18 mouse cellular contexts compared by ENCODE assay signal in the genomic region with DNA sequence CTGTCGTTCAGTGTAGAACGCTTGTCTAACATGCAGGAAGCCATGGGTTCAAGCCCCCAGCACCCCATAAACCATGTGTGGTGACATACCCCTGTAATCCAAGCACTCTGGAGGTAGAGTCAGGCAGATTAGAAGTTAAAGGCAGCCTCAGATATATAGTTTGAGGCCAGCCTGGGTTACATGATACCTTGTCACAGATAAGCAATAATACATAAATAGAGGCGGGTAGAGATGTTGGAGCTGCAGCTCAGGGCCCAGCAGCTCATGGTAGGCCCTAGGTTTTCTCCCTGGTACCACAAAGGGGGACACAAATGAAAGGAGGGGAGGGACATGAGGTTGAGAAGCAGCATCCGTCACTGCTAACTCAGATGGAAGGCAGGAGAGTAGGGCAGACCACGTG. TPM values are rescaled to one million over a fixed set of nuclear protein-coding genes. Genes with fewer than 3 reads are reported as not detected.
A peak's percentile ranks its signal among the peaks of the same experiment; 100 is the strongest.
DNase-seq lines count a peak whose midpoint lies in the region; ATAC-seq lines count a peak whose summit lies in the region.
"Had no signal": no experiment of that assay in that cellular context is flagged by ENCODE, and none has a peak within 500 bp of the region (broad histone marks: within the 10 kb centered on the region; RNA-seq: fewer than 3 reads in every experiment).

No protein-coding gene starts in this region.

- peaks cover 40% of the 10 kb centered on the region for H3K4me1 ChIP-seq in forebrain, embryonic 13.5 days
- peaks cover 13% of the 10 kb centered on the region; the same call in 1 of the 2 replicates for H3K4me1 ChIP-seq in forebrain, embryonic 14.5 days (ENCODE audit: control insufficient read depth, insufficient read depth, low read length)
- peaks cover 32% of the 10 kb centered on the region for H3K4me1 ChIP-seq in lung, embryonic 16.5 days (replicated peaks; ENCODE audit: control insufficient read depth, insufficient read depth, low read length)
- peaks cover 36% of the 10 kb centered on the region for H3K4me1 ChIP-seq in embryonic facial prominence, embryonic 10.5 days

- no peak overlapping the region for H3K4me2 ChIP-seq in forebrain, embryonic 13.5 days
- no peak overlapping the region for H3K4me2 ChIP-seq in forebrain, embryonic 14.5 days (ENCODE audit: low read length)
- no peak overlapping the region for H3K4me2 ChIP-seq in lung, embryonic 16.5 days (ENCODE audit: low read depth, low read length)
- H3K4me2 ChIP-seq: intestine, embryonic 15.5 days; limb, embryonic 13.5 days; lung, embryonic 15.5 days had no signal

- H3K9me3 ChIP-seq in forebrain, embryonic 13.5 days (replicated peaks): no peaks in the 10 kb centered on the region
- H3K9me3 ChIP-seq in forebrain, embryonic 14.5 days (replicated peaks; ENCODE audit: control insufficient read depth, low read length): no peaks in the 10 kb centered on the region
- H3K9me3 ChIP-seq in lung, embryonic 16.5 days (ENCODE audit: control insufficient read depth, low read length): no peaks in the 10 kb centered on the region
- H3K9me3 ChIP-seq in embryonic facial prominence, embryonic 10.5 days: no peaks in the 10 kb centered on the region
- H3K9me3 ChIP-seq: intestine, embryonic 15.5 days; limb, embryonic 13.5 days; lung, embryonic 15.5 days had no signal

- peak overlapping the region; percentile 75 for H3K27ac ChIP-seq in forebrain, embryonic 13.5 days
- no peak overlapping the region for H3K27ac ChIP-seq in forebrain, embryonic 14.5 days (ENCODE audit: low read depth, low read length)
- peak overlapping the region; percentile 18; the same call in 1 of the 2 replicates for H3K27ac ChIP-seq in lung, embryonic 16.5 days (ENCODE audit: low read length)
- 0 out of 2 replicates have a peak overlapping the region, but pooled peaks have one; percentile 16 for H3K27ac ChIP-seq in embryonic facial prominence, embryonic 10.5 days (replicated peaks)
- H3K27ac ChIP-seq: intestine, embryonic 15.5 days had no signal

- H3K4me3 ChIP-seq in forebrain, embryonic 13.5 days: no peak overlapping the region
- no peak overlapping the region for H3K4me3 ChIP-seq in forebrain, embryonic 14.5 days (ENCODE audit: low read depth, low read length)
- no peak overlapping the region for H3K4me3 ChIP-seq in lung, embryonic 16.5 days (ENCODE audit: low read length)
- no peak overlapping the region for H3K4me3 ChIP-seq in embryonic facial prominence, embryonic 10.5 days
- H3K4me3 ChIP-seq: intestine, embryonic 15.5 days; limb, embryonic 13.5 days; lung, embryonic 15.5 days had no signal

- no peaks in the 10 kb centered on the region for H3K36me3 ChIP-seq in forebrain, embryonic 13.5 days (ENCODE audit: poor library complexity, severe bottlenecking)
- H3K36me3 ChIP-seq in forebrain, embryonic 14.5 days (ENCODE audit: control insufficient read depth, insufficient read depth, low read length): no peaks in the 10 kb centered on the region
- H3K36me3 ChIP-seq in lung, embryonic 16.5 days (ENCODE audit: control insufficient read depth, insufficient read depth, low read length): no peaks in the 10 kb centered on the region
- no peaks in the 10 kb centered on the region for H3K36me3 ChIP-seq in embryonic facial prominence, embryonic 10.5 days (replicated peaks)
- H3K36me3 ChIP-seq: intestine, embryonic 15.5 days; limb, embryonic 13.5 days; lung, embryonic 15.5 days had no signal

- 77% methylated on average over 5 of the region's 5 CpGs for WGBS in forebrain, embryonic 13.5 days
- WGBS in forebrain, embryonic 14.5 days: 79% methylated on average over 5 of the region's 5 CpGs
- 77% methylated on average over 5 of the region's 5 CpGs for WGBS in lung, embryonic 16.5 days
- WGBS in embryonic facial prominence, embryonic 10.5 days: 81% methylated on average over 5 of the region's 5 CpGs

- DNase-seq in forebrain, embryonic 14.5 days (ENCODE audit: low spot score): no peak
- DNase-seq in lung, postnatal 14 days: no peak
- DNase-seq in A20 (ENCODE audit: low read depth, low spot score): peak; percentile 34
- DNase-seq in embryonic facial prominence, embryonic 10.5 days (ENCODE audit: low spot score): no peak
- no peak for DNase-seq in layer of hippocampus, postnatal 10 days (ENCODE audit: low spot score in 2 of 2)
- DNase-seq: adrenal gland, postnatal 25 days; embryo, embryonic 11 days; gastrocnemius, postnatal 10 days; heart, adult 18-20 months; retina, postnatal 1 day; right cerebral cortex, postnatal 4 days had no signal

- H3K9ac ChIP-seq in forebrain, embryonic 13.5 days: peak overlapping the region; percentile 16; the same call in 1 of the 2 replicates
- no peak overlapping the region for H3K9ac ChIP-seq in forebrain, embryonic 14.5 days (ENCODE audit: low read length)
- H3K9ac ChIP-seq in lung, embryonic 16.5 days (ENCODE audit: low read length): no peak overlapping the region
- H3K9ac ChIP-seq: intestine, embryonic 15.5 days; limb, embryonic 13.5 days; lung, embryonic 15.5 days had no signal

- no peaks in the 10 kb centered on the region for H3K27me3 ChIP-seq in forebrain, embryonic 13.5 days
- no peaks in the 10 kb centered on the region for H3K27me3 ChIP-seq in forebrain, embryonic 14.5 days (replicated peaks; ENCODE audit: control insufficient read depth, insufficient read depth, low read length)
- no peaks in the 10 kb centered on the region for H3K27me3 ChIP-seq in lung, embryonic 16.5 days (ENCODE audit: control insufficient read depth, insufficient read depth, low read depth, low read length)
- H3K27me3 ChIP-seq in embryonic facial prominence, embryonic 10.5 days (replicated peaks; ENCODE audit: low read depth, poor library complexity, severe bottlenecking): no peaks in the 10 kb centered on the region
- H3K27me3 ChIP-seq: intestine, embryonic 15.5 days; limb, embryonic 13.5 days; lung, embryonic 15.5 days; Patski had no signal

- no peak for ATAC-seq in forebrain, embryonic 13.5 days
- ATAC-seq in forebrain, embryonic 14.5 days: no peak
- ATAC-seq in lung, embryonic 16.5 days (ENCODE audit: low read depth): no peak
- ATAC-seq: activated CD4-positive, CD25-positive, alpha-beta regulatory T cell, adult 4 months; Patski had no signal

RNA-seq across cellular contexts. Expression of a gene that starts 12.2 kb away (rescaled TPM):
- polyA plus RNA-seq in forebrain, embryonic 13.5 days (2015; fragmentation: Nextera tagmentation; extraction: Ambion mirVana): 8.8 and 9.4 TPM in 2 replicates
- 9.8 and 11.4 TPM in 2 replicates for polyA plus RNA-seq in forebrain, embryonic 14.5 days (2014; fragmentation: Nextera tagmentation; extraction: Ambion mirVana)
- polyA plus RNA-seq in lung, embryonic 16.5 days (2015; fragmentation: Nextera tagmentation; extraction: Ambion mirVana): 6.9 and 7.7 TPM in 2 replicates
- 6.4 and 7.9 TPM in 2 replicates for polyA plus RNA-seq in embryonic facial prominence, embryonic 10.5 days (2016; fragmentation: Nextera tagmentation; extraction: Ambion mirVana)
- total RNA-seq in layer of hippocampus, postnatal 10 days (2021): 10 to 100 TPM; 55.4 to 59.4 TPM

RNA-seq across cellular contexts. Expression of a gene that starts 16.4 kb away (rescaled TPM):
- polyA plus RNA-seq in forebrain, embryonic 13.5 days (2015; fragmentation: Nextera tagmentation; extraction: Ambion mirVana): 96.1 and 96.8 TPM in 2 replicates
- polyA plus RNA-seq in forebrain, embryonic 14.5 days (2014; fragmentation: Nextera tagmentation; extraction: Ambion mirVana): 68.0 and 72.1 TPM in 2 replicates
- 46.9 and 47.7 TPM in 2 replicates for polyA plus RNA-seq in lung, embryonic 16.5 days (2015; fragmentation: Nextera tagmentation; extraction: Ambion mirVana)
- 91.2 and 92.7 TPM in 2 replicates for polyA plus RNA-seq in embryonic facial prominence, embryonic 10.5 days (2016; fragmentation: Nextera tagmentation; extraction: Ambion mirVana)
- total RNA-seq in layer of hippocampus, postnatal 10 days (2021): 10 to 100 TPM; 21.7 to 22.2 TPM
